Mouse (Mus musculus) embryonic facial prominence, embryonic 13.5 days (tissue): ENCODE measurements at regions not wholly inside any gene's neighbourhood (a gene's known extent, or its start where the extent isn't known, plus 50 kb on each side); places are given as distances from the start of the nearest gene placed in this dataset.

Experiments used
- ATAC-seq: fragments of 200-750 bp; cut with Nextera tagmentation; 2 replicates; pipeline ENCODE4 v1.8.0; 2017; ENCODE audit warnings: low read depth; ENCODE audit not compliant: insufficient number of reproducible peaks, insufficient read depth, low FRiP score, low TSS enrichment
- H3K27ac ChIP-seq: fragments of 300-500 bp; sonication (generic); 2 replicates; pipeline ENCODE4 v1.5.1; 2015; ENCODE audit warnings: moderate library complexity, mild to moderate bottlenecking, inconsistent platforms
- H3K27me3 ChIP-seq: fragments of 300-500 bp; sonication (generic); 2 replicates; pipeline ENCODE4 v1.6.1; 2015; ENCODE audit warnings: mild to moderate bottlenecking, inconsistent platforms
- H3K36me3 ChIP-seq: fragments of 300-500 bp; sonication (generic); 2 replicates; pipeline ENCODE4 v1.6.1; 2015; ENCODE audit warnings: mild to moderate bottlenecking, inconsistent platforms
- H3K4me1 ChIP-seq: fragments of 300-500 bp; sonication (generic); 2 replicates; pipeline ENCODE4 v1.6.1; 2015; ENCODE audit warnings: inconsistent platforms
- H3K4me2 ChIP-seq: fragments of 300-500 bp; sonication (generic); 2 replicates; pipeline ENCODE4 v1.6.1; 2015; ENCODE audit warnings: moderate library complexity, mild to moderate bottlenecking, inconsistent platforms
- H3K4me3 ChIP-seq: fragments of 300-500 bp; sonication (generic); 2 replicates; pipeline ENCODE4 v1.5.1; 2015; ENCODE audit warnings: mild to moderate bottlenecking, inconsistent platforms
- H3K9ac ChIP-seq: fragments of 300-500 bp; sonication (generic); 2 replicates; pipeline ENCODE4 v1.6.1; 2015; ENCODE audit warnings: mild to moderate bottlenecking, inconsistent platforms
- H3K9me3 ChIP-seq: fragments of 300-500 bp; sonication (generic); 2 replicates; pipeline ENCODE4 v1.6.1; 2016; ENCODE audit warnings: inconsistent platforms
- WGBS: fragments of 180-500 bp; shearing (Covaris S2); methylation state at CpG from one replicate; pipeline ENCODE4 v1.1.7; 2015; ENCODE audit warnings: mixed read lengths; 5-methylcytosine and 5-hydroxymethylcytosine counted together

DNA sequence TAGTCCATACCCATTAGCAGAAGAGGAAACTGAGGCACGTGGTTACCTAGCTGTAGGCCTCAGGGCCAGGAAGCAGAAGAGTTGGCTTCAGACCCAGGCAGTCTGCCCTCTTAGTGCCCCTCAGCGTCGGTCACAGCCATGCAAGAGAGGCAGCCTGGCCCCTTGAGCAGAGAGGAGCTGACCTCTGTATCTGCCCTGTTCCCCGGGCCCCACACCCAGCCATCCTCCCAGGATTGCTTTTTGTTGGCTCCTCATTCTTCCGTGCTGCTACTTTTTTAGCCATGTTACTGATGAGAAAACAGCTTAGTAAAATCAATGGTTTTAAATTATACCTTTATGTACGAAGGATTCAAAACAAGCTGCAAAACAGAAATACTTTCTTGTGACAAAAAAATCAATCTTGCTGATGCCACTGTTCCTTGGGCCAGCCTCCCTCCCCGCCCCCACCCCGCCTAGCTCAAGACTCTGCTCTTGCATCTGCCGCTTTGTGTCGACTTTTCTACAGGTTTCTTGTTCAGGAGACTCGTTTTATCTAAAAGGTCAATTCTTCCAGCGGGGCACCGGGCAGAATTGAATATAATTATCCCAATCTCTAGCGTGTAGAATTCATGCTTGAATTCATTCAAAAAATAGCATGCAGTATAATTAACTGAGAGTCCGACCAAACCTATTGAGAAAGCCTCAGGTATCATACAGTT, 70.8 kb downstream of the Sall1 start:
- WGBS, result 51% methylated on average over 15 of the region's 15 CpGs
- H3K9ac ChIP-seq, result no peak overlapping the region
- H3K36me3 ChIP-seq, result no peaks in the 10 kb centered on the region
- H3K4me1 ChIP-seq, result no peaks in the 10 kb centered on the region
- H3K4me2 ChIP-seq, result no peak overlapping the region
- no peaks in the 10 kb centered on the region for H3K9me3 ChIP-seq
- ATAC-seq, result no peak
- no peak overlapping the region for H3K27ac ChIP-seq
- H3K27me3 ChIP-seq, result no peaks in the 10 kb centered on the region
- H3K4me3 ChIP-seq, result no peak overlapping the region

- ATAC-seq, result no peak
- H3K9me3 ChIP-seq, result no peaks in the 10 kb centered on the region
- H3K36me3 ChIP-seq, result no peaks in the 10 kb centered on the region
- no peak overlapping the region for H3K4me2 ChIP-seq
- no peaks in the 10 kb centered on the region for H3K27me3 ChIP-seq
- no peak overlapping the region for H3K4me3 ChIP-seq
- no peak overlapping the region for H3K27ac ChIP-seq
- H3K4me1 ChIP-seq, result no peaks in the 10 kb centered on the region
- H3K9ac ChIP-seq, result no peak overlapping the region
Observed at GRCm38 (mm10) chr8:88958843-88959242, 85.1 kb downstream of the Sall1 start.

- H3K27ac ChIP-seq, result no peak overlapping the region
- H3K36me3 ChIP-seq, result no peaks in the 10 kb centered on the region
- H3K4me3 ChIP-seq, result no peak overlapping the region
- 74% methylated on average over 2 of the region's 2 CpGs for WGBS
- no peak for ATAC-seq
- no peak overlapping the region for H3K9ac ChIP-seq
- H3K9me3 ChIP-seq, result no peaks in the 10 kb centered on the region
- no peak overlapping the region for H3K4me2 ChIP-seq
- no peaks in the 10 kb centered on the region for H3K27me3 ChIP-seq
- no peaks in the 10 kb centered on the region for H3K4me1 ChIP-seq
Observed at GRCm38 (mm10) chr8:88953178-88953577, 90.8 kb downstream of the Sall1 start.

- no peak for ATAC-seq
- Histone ChIP-seq H3K27ac (no peak overlapping the region), H3K9ac (no peak overlapping the region), H3K36me3 (no peaks in the 10 kb centered on the region), H3K9me3 (no peaks in the 10 kb centered on the region), H3K4me1 (no peaks in the 10 kb centered on the region), H3K4me2 (no peak overlapping the region), H3K4me3 (no peak overlapping the region), H3K27me3 (no peaks in the 10 kb centered on the region)
- 89% methylated on average over 7 of the region's 7 CpGs for WGBS
Observed at GRCm38 (mm10) chr8:88951829-88952155, 92.2 kb downstream of the Sall1 start.

DNA sequence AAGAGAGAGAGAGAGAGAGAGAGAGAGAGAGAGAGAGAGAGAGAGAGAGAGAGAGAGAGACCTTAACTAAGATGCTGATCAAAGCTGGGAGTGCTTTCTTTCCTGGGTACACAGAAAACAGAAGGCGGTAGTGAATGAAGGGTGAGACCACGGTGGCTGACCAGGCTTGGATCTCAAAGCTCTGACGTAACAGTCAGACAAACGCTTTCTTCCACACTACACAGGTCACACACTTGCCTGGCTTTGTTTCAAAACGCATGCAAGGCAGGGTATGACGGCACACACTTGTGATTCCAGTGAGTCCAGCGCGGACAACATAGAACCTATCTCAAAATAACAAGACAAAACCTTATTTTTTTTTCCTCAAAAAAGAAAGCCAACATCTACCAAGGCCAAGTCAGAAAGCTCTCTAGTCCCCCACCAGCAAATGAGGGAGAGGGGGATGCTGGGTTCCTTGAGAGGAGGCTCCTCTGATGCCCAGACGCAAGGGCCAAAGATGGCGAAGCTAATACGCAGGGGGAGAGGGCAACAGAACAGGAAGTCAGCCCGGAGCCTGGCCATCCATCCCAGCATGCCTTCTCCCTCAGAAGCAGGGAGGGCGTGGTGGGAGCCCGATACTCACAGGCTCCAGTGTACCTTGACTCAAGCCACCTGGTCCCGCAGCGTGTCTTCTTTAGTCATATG, 92.7 kb downstream of the Sall1 start:
- Histone ChIP-seq H3K27ac (no peak overlapping the region), H3K27me3 (no peaks in the 10 kb centered on the region), H3K36me3 (no peaks in the 10 kb centered on the region), H3K9ac (no peak overlapping the region), H3K4me1 (no peaks in the 10 kb centered on the region), H3K4me3 (no peak overlapping the region), H3K4me2 (no peak overlapping the region), H3K9me3 (no peaks in the 10 kb centered on the region)
- WGBS, result 90% methylated on average over 16 of the region's 16 CpGs
- no peak for ATAC-seq

- Histone ChIP-seq H3K36me3 (no peaks in the 10 kb centered on the region), H3K27ac (no peak overlapping the region), H3K27me3 (no peaks in the 10 kb centered on the region), H3K4me3 (no peak overlapping the region), H3K4me1 (no peaks in the 10 kb centered on the region), H3K9me3 (no peaks in the 10 kb centered on the region), H3K4me2 (no peak overlapping the region), H3K9ac (no peak overlapping the region)
- WGBS, result 93% methylated on average over 6 of the region's 6 CpGs
- ATAC-seq, result no peak
Observed at GRCm38 (mm10) chr8:88949975-88950374, 94.0 kb downstream of the Sall1 start.

GRCm38 (mm10) chr8:88948981-88949380, 95.0 kb downstream of the Sall1 start:
- Histone ChIP-seq H3K9ac (no peak overlapping the region), H3K4me1 (no peaks in the 10 kb centered on the region), H3K27me3 (no peaks in the 10 kb centered on the region), H3K36me3 (no peaks in the 10 kb centered on the region), H3K9me3 (no peaks in the 10 kb centered on the region), H3K4me2 (no peak overlapping the region), H3K4me3 (no peak overlapping the region), H3K27ac (no peak overlapping the region)
- no peak for ATAC-seq
- 82% methylated on average over 16 of the region's 16 CpGs for WGBS

- no peaks in the 10 kb centered on the region for H3K4me1 ChIP-seq
- no peak for ATAC-seq
- 68% methylated on average over 6 of the region's 6 CpGs for WGBS
- H3K27ac ChIP-seq, result no peak overlapping the region
- H3K4me2 ChIP-seq, result no peak overlapping the region
- H3K27me3 ChIP-seq, result no peaks in the 10 kb centered on the region
- H3K9me3 ChIP-seq, result no peaks in the 10 kb centered on the region
- no peak overlapping the region for H3K4me3 ChIP-seq
- H3K36me3 ChIP-seq, result no peaks in the 10 kb centered on the region
- no peak overlapping the region for H3K9ac ChIP-seq
Observed at GRCm38 (mm10) chr8:88948328-88948727, 95.6 kb downstream of the Sall1 start.

- no peak overlapping the region for H3K9ac ChIP-seq
- H3K9me3 ChIP-seq, result no peaks in the 10 kb centered on the region
- H3K4me3 ChIP-seq, result no peak overlapping the region
- H3K4me1 ChIP-seq, result no peaks in the 10 kb centered on the region
- WGBS, result 42% methylated on average over 3 of the region's 3 CpGs
- H3K27me3 ChIP-seq, result no peaks in the 10 kb centered on the region
- H3K4me2 ChIP-seq, result no peak overlapping the region
- ATAC-seq, result no peak
- no peaks in the 10 kb centered on the region for H3K36me3 ChIP-seq
- H3K27ac ChIP-seq, result no peak overlapping the region
Observed at GRCm38 (mm10) chr8:88947384-88947783, 96.6 kb downstream of the Sall1 start.

DNA sequence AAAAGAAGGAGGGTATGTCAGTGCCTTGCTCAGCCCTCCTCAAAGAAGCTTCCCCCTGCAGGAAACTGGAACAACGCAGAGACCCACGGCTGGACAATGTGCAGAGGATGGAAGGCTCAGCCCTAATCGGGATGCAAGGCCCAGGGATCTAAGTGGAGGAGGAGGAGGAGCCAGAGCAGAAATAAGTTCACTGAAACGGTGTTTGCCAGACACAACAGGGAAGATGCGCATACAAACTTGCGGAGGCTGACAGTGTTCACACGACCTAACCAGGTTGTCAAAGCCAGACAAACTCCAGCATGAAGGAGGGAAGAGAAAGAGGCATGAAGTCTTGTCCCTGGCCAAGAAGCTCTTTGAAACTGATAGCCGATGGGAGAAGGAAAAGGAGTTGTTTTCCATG, 98.3 kb downstream of the Sall1 start:
- Histone ChIP-seq H3K9ac (no peak overlapping the region), H3K27me3 (no peaks in the 10 kb centered on the region), H3K4me1 (no peaks in the 10 kb centered on the region), H3K4me3 (no peak overlapping the region), H3K9me3 (no peaks in the 10 kb centered on the region), H3K4me2 (no peak overlapping the region), H3K36me3 (no peaks in the 10 kb centered on the region), H3K27ac (no peak overlapping the region)
- no peak for ATAC-seq
- 68% methylated on average over 8 of the region's 8 CpGs for WGBS

DNA sequence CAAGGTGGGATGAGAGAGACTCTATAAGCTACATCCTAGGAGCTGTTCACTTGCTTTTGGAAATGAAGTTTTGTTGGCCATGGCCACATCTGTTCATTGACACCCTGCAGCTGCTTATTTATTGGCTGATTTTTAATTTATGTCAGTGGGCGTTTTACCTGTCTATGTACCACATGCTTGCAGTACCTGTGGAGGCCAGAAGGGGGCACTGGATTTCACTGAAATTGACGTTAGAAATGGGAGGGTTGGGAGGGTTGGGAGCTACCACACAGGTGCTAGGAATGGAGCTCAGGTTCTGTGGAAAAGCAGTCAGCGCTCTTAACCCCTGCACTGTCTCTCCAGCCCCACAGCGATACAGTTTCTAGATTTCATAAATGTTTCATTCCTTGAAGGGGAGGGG, 99.9 kb downstream of the Sall1 start:
- no peaks in the 10 kb centered on the region for H3K9me3 ChIP-seq
- no peaks in the 10 kb centered on the region for H3K36me3 ChIP-seq
- no peak overlapping the region for H3K27ac ChIP-seq
- H3K4me1 ChIP-seq, result no peaks in the 10 kb centered on the region
- no peak overlapping the region for H3K9ac ChIP-seq
- no peak for ATAC-seq
- H3K27me3 ChIP-seq, result peaks cover 6% of the 10 kb centered on the region; the same call in 1 of the 2 replicates
- no peak overlapping the region for H3K4me2 ChIP-seq
- WGBS, result 42% methylated on average over 4 of the region's 4 CpGs
- H3K4me3 ChIP-seq, result no peak overlapping the region

- 69% methylated on average over 16 of the region's 16 CpGs for WGBS
- Histone ChIP-seq H3K4me3 (no peak overlapping the region), H3K4me1 (peaks cover 11% of the 10 kb centered on the region), H3K36me3 (no peaks in the 10 kb centered on the region), H3K4me2 (no peak overlapping the region), H3K27ac (no peak overlapping the region), H3K9ac (no peak overlapping the region), H3K27me3 (peaks cover 10% of the 10 kb centered on the region; the same call in 1 of the 2 replicates), H3K9me3 (no peaks in the 10 kb centered on the region)
- no peak for ATAC-seq
Observed at GRCm38 (mm10) chr8:88939071-88939746, 104.8 kb downstream of the Sall1 start.
